Mouse (Mus musculus) left cerebral cortex, adult 2 months (tissue): ENCODE measurements around the gene AU018091. TPM values are rescaled to one million over a fixed set of nuclear protein-coding genes. Genes with fewer than 3 reads are reported as not detected.
"Not testable (repeated sequence)": the region's sequence is repeated elsewhere in the genome, so short reads cannot be mapped to it uniquely, and the experiment has no call there.

Experiments used
- DNase-seq, 2 experiments: peaks; one replicate each; pipeline ENCODE4 v3.0.0; 2021 to 2022; ENCODE audit warnings: low spot score in 2 of 2, mixed read lengths in 1 of 2; ENCODE audit errors: extremely low spot score in 1 of 2
- H3K27ac ChIP-seq: fragments of 200-600 bp; 2 replicates; pipeline ENCODE4 v1.8.1; 2022
- H3K4me3 ChIP-seq: fragments of 200-600 bp; 2 replicates; pipeline ENCODE4 v1.8.1; 2022
- CTCF ChIP-seq: fragments of 200-600 bp; IDR thresholded peaks from 2 replicates; pipeline ENCODE4 v1.8.1; 2022; ENCODE audit warnings: antibody characterized with exemption, mild to moderate bottlenecking, moderate library complexity
- intact Hi-C: fragments of 180-260 bp; cut with DNase I; formaldehyde crosslinking; loops from one replicate; pipeline ENCODE4 v1.15.1; 2025
- total RNA-seq, 2 experiments: library from RNA; stranded (reverse); gene quantifications; 2 replicates each; pipeline ENCODE4 v1.2.3; 2021

The AU018091 gene
- total RNA-seq, 2 experiments from 2014 or later = not detected

- Histone ChIP-seq H3K27ac (no peak overlapping the region), H3K4me3 (no peak overlapping the region)
- no peak; the same call in 1 of the 2 replicates for TF ChIP-seq CTCF
- no peak for DNase-seq
- intact Hi-C loops = no loop called here
Measured at GRCm38 (mm10) chr7:3198884-3199283, 29.9 kb upstream of the AU018091 start.

GRCm38 (mm10) chr7:3195850-3196249 lies 26.8 kb upstream of the AU018091 start:
- intact Hi-C loops = no loop called here
- no peak overlapping the region for H3K4me3 ChIP-seq
- no peak for TF ChIP-seq CTCF
- no peak overlapping the region for H3K27ac ChIP-seq
- no peak for DNase-seq

- intact Hi-C loops = no loop called here
- no peak for TF ChIP-seq CTCF
- H3K27ac ChIP-seq = no peak overlapping the region
- no peak overlapping the region for H3K4me3 ChIP-seq
- DNase-seq = no peak
Measured at GRCm38 (mm10) chr7:3194531-3194930, 25.5 kb upstream of the AU018091 start.

- peak; percentile 53 for TF ChIP-seq CTCF
- DNase-seq = peak; percentile 12 to 51
- intact Hi-C loops = no loop called here
- Histone ChIP-seq H3K27ac (no peak overlapping the region), H3K4me3 (no peak overlapping the region)
Measured at GRCm38 (mm10) chr7:3193905-3194304, 24.9 kb upstream of the AU018091 start.

GRCm38 (mm10) chr7:3193049-3193632 lies 24.1 kb upstream of the AU018091 start:
- H3K27ac ChIP-seq = no peak overlapping the region
- intact Hi-C loops = no loop called here
- DNase-seq = no peak
- TF ChIP-seq CTCF = no peak
- no peak overlapping the region for H3K4me3 ChIP-seq

- no peak for TF ChIP-seq CTCF
- DNase-seq = no peak
- Histone ChIP-seq H3K4me3 (no peak overlapping the region), H3K27ac (no peak overlapping the region)
- intact Hi-C loops = no loop called here
Measured at GRCm38 (mm10) chr7:3191971-3192498, 23.0 kb upstream of the AU018091 start.

GRCm38 (mm10) chr7:3186726-3187125 lies 17.7 kb upstream of the AU018091 start:
- DNase-seq, H3K4me3 ChIP-seq, intact Hi-C loops, H3K27ac ChIP-seq: not testable (repeated sequence)

GRCm38 (mm10) chr7:3186136-3186535 lies 17.1 kb upstream of the AU018091 start:
- no peak overlapping the region for H3K27ac ChIP-seq
- DNase-seq = no peak
- no peak overlapping the region for H3K4me3 ChIP-seq
- TF ChIP-seq CTCF = no peak
- intact Hi-C loops = no loop called here

- H3K27ac ChIP-seq = no peak overlapping the region
- intact Hi-C loops = no loop called here
- no peak overlapping the region for H3K4me3 ChIP-seq
- peak; percentile 55 for TF ChIP-seq CTCF
- DNase-seq = no peak
Measured at GRCm38 (mm10) chr7:3184394-3184793, 15.4 kb upstream of the AU018091 start.

GRCm38 (mm10) chr7:3180958-3181357 lies 12.0 kb upstream of the AU018091 start:
- H3K27ac ChIP-seq, intact Hi-C loops, DNase-seq, H3K4me3 ChIP-seq: not testable (repeated sequence)

- no peak for TF ChIP-seq CTCF
- DNase-seq = no peak
- intact Hi-C loops = no loop called here
- H3K4me3 ChIP-seq = no peak overlapping the region
- H3K27ac ChIP-seq = no peak overlapping the region
Measured at GRCm38 (mm10) chr7:3168296-3168695, 707 bp downstream of the AU018091 start.

- no peak overlapping the region for H3K27ac ChIP-seq
- TF ChIP-seq CTCF = no peak
- DNase-seq = no peak
- no peak overlapping the region for H3K4me3 ChIP-seq
- intact Hi-C loops = no loop called here
Measured at GRCm38 (mm10) chr7:3166270-3166669, 2.7 kb downstream of the AU018091 start.

- no peak overlapping the region for H3K4me3 ChIP-seq
- H3K27ac ChIP-seq = no peak overlapping the region
- intact Hi-C loops = no loop called here
- DNase-seq = no peak
- no peak for TF ChIP-seq CTCF
Measured at GRCm38 (mm10) chr7:3164991-3165390, 4.0 kb downstream of the AU018091 start.
